11 mouse cellular contexts compared by ENCODE assay signal in the genomic region with DNA sequence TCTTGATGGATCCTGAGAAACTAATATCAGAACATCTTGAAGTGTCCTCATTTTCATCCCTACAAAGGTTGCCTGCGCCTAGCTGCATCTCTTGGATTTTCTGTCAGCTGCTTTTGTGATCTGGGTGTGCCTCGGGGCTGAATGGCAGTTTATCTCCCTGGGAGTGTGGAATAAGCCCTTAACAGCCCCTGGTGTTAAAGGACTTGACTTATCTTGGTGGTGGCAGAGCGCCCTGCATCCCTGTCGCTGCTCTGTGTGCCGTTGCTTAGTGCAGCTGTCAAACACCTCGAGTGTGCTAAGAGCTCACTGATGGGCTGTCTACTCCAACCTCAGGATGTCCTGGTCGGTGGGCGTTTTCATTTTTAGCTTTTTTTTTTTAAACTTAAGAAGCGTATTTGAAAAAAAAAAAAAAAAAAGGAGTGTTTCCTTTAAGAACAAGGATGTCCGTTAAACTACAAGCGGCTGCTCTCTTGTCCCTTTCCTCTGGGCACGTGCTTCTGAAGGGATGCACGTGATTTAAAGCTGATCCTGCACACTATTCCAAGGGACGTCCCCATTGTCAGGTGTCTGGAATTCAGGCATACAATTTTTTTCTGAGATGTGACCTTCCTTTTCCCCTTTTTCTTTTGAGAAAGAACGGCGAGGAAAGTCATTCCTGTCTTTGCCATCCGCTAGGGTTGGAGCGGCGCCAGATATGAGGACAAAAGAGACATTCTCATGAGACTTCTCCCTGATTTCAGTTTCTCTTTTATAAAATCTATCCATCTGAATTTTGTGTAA. TPM values are rescaled to one million over a fixed set of nuclear protein-coding genes. Genes with fewer than 3 reads are reported as not detected.
DNase-seq lines count a peak whose midpoint lies in the region; ATAC-seq and TF ChIP-seq lines count a peak whose summit lies in the region.
"Had no signal": no experiment of that assay in that cellular context is flagged by ENCODE, and none has a peak within 500 bp of the region (broad histone marks: within the 10 kb centered on the region; RNA-seq: fewer than 3 reads in every experiment).

No protein-coding gene starts in this region.

- H3K9ac ChIP-seq in forebrain, embryonic 15.5 days (replicated peaks) = no peak overlapping the region
- H3K9ac ChIP-seq in hindbrain, postnatal 0 days (replicated peaks; ENCODE audit: low read length) = no peak overlapping the region
- no peak overlapping the region for H3K9ac ChIP-seq in intestine, postnatal 0 days (ENCODE audit: low read depth, low read length)
- H3K9ac ChIP-seq: embryonic facial prominence, embryonic 12.5 days; limb, embryonic 15.5 days had no signal

- peak overlapping the region; percentile 25 for H3K4me3 ChIP-seq in forebrain, embryonic 15.5 days
- H3K4me3 ChIP-seq in forebrain, embryonic 10.5 days = no peak overlapping the region
- peak overlapping the region; percentile 10; the same call in 1 of the 2 replicates for H3K4me3 ChIP-seq in hindbrain, postnatal 0 days (ENCODE audit: low read length)
- no peak overlapping the region for H3K4me3 ChIP-seq in intestine, postnatal 0 days (ENCODE audit: low read depth, low read length)
- H3K4me3 ChIP-seq: embryonic facial prominence, embryonic 12.5 days; limb, embryonic 15.5 days had no signal

- peak; percentile 24; the same call in 1 of the 2 replicates for TF ChIP-seq CTCF in hindbrain, postnatal 0 days (IDR thresholded peaks at IDR 0.05; ENCODE audit: low read depth)
- TF ChIP-seq CTCF in intestine, postnatal 0 days (IDR thresholded peaks at IDR 0.05; ENCODE audit: low read depth) = no peak

- no peak overlapping the region for H3K27ac ChIP-seq in forebrain, embryonic 15.5 days (replicated peaks)
- H3K27ac ChIP-seq in forebrain, embryonic 10.5 days = no peak overlapping the region
- H3K27ac ChIP-seq in hindbrain, postnatal 0 days = no peak overlapping the region
- H3K27ac ChIP-seq in intestine, postnatal 0 days (ENCODE audit: low read depth, low read length) = no peak overlapping the region
- H3K27ac ChIP-seq: embryonic facial prominence, embryonic 12.5 days; limb, embryonic 15.5 days had no signal

- H3K4me1 ChIP-seq in forebrain, embryonic 15.5 days = no peaks in the 10 kb centered on the region
- H3K4me1 ChIP-seq in forebrain, embryonic 10.5 days = peaks cover 21% of the 10 kb centered on the region
- no peaks in the 10 kb centered on the region for H3K4me1 ChIP-seq in hindbrain, postnatal 0 days (ENCODE audit: insufficient read depth, low read length)
- no peaks in the 10 kb centered on the region for H3K4me1 ChIP-seq in intestine, postnatal 0 days (replicated peaks; ENCODE audit: control insufficient read depth, insufficient read depth, low read length)
- H3K4me1 ChIP-seq: embryonic facial prominence, embryonic 12.5 days; limb, embryonic 15.5 days had no signal

- peak overlapping the region; percentile 35 for H3K4me2 ChIP-seq in forebrain, embryonic 15.5 days (replicated peaks)
- H3K4me2 ChIP-seq in hindbrain, postnatal 0 days (ENCODE audit: low read depth, low read length) = peak overlapping the region; percentile 46
- H3K4me2 ChIP-seq in intestine, postnatal 0 days (replicated peaks; ENCODE audit: low read depth) = no peak overlapping the region
- H3K4me2 ChIP-seq: embryonic facial prominence, embryonic 12.5 days; limb, embryonic 15.5 days had no signal

- DNase-seq in forebrain, embryonic 10.5 days (ENCODE audit: extremely low spot score, low spot score) = no peak
- peak; percentile 44 for DNase-seq in right cerebral cortex, postnatal 14 days
- no peak for DNase-seq in right cerebral cortex, postnatal 36 days (ENCODE audit: low spot score in 2 of 2)
- DNase-seq in hindbrain, postnatal 0 days (ENCODE audit: low spot score) = peak; percentile 54
- DNase-seq in thymus, postnatal 25 days = no peak
- DNase-seq in thymus, adult 18-20 months = no peak

- H3K36me3 ChIP-seq in forebrain, embryonic 15.5 days = no peaks in the 10 kb centered on the region
- H3K36me3 ChIP-seq in forebrain, embryonic 10.5 days (replicated peaks) = no peaks in the 10 kb centered on the region
- H3K36me3 ChIP-seq in hindbrain, postnatal 0 days (ENCODE audit: insufficient read depth, low read length) = no peaks in the 10 kb centered on the region
- no peaks in the 10 kb centered on the region for H3K36me3 ChIP-seq in intestine, postnatal 0 days (ENCODE audit: control insufficient read depth, insufficient read depth)
- H3K36me3 ChIP-seq: embryonic facial prominence, embryonic 12.5 days; limb, embryonic 15.5 days had no signal

- H3K9me3 ChIP-seq in forebrain, embryonic 15.5 days = no peaks in the 10 kb centered on the region
- H3K9me3 ChIP-seq in forebrain, embryonic 10.5 days = no peaks in the 10 kb centered on the region
- H3K9me3 ChIP-seq in hindbrain, postnatal 0 days (ENCODE audit: low read length) = no peaks in the 10 kb centered on the region
- H3K9me3 ChIP-seq in intestine, postnatal 0 days (ENCODE audit: control insufficient read depth) = no peaks in the 10 kb centered on the region
- H3K9me3 ChIP-seq: embryonic facial prominence, embryonic 12.5 days; limb, embryonic 15.5 days had no signal

- no peaks in the 10 kb centered on the region for H3K27me3 ChIP-seq in forebrain, embryonic 15.5 days
- H3K27me3 ChIP-seq in forebrain, embryonic 10.5 days (ENCODE audit: poor library complexity, severe bottlenecking) = no peaks in the 10 kb centered on the region
- no peaks in the 10 kb centered on the region for H3K27me3 ChIP-seq in hindbrain, postnatal 0 days (ENCODE audit: insufficient read depth, low read length)
- no peaks in the 10 kb centered on the region for H3K27me3 ChIP-seq in intestine, postnatal 0 days (replicated peaks; ENCODE audit: control insufficient read depth, insufficient read depth, low read length)
- H3K27me3 ChIP-seq: embryonic facial prominence, embryonic 12.5 days; limb, embryonic 15.5 days had no signal

- ATAC-seq in forebrain, embryonic 15.5 days (replicated peaks) = no peak
- ATAC-seq in hindbrain, postnatal 0 days = no peak
- ATAC-seq in intestine, postnatal 0 days = no peak

- WGBS in forebrain, embryonic 15.5 days = 45% methylated on average over 19 of the region's 19 CpGs
- 84% methylated on average over 19 of the region's 19 CpGs for WGBS in forebrain, embryonic 10.5 days
- WGBS in hindbrain, postnatal 0 days = 38% methylated on average over 19 of the region's 19 CpGs
- 42% methylated on average over 19 of the region's 19 CpGs for WGBS in intestine, postnatal 0 days

RNA-seq across cellular contexts. Expression of a gene that starts 4.6 kb away (rescaled TPM):
- polyA plus RNA-seq in forebrain, embryonic 15.5 days (2015; fragmentation: Nextera tagmentation; extraction: Ambion mirVana) = not detected in 2 replicates
- not detected in 2 replicates for polyA plus RNA-seq in forebrain, embryonic 10.5 days (2016; fragmentation: Nextera tagmentation; extraction: Ambion mirVana)
- 0.05 TPM in 1 of 2 replicates, not detected in the other for total RNA-seq in hindbrain, postnatal 0 days (2014; rRNA removed)
- not detected in 2 replicates for polyA plus RNA-seq in hindbrain, postnatal 0 days (2015; fragmentation: Nextera tagmentation; extraction: Ambion mirVana)
- not detected in 2 replicates for polyA plus RNA-seq in intestine, postnatal 0 days (2015; fragmentation: Nextera tagmentation; extraction: Ambion mirVana)
- polyA plus RNA-seq: embryonic facial prominence, embryonic 12.5 days; limb, embryonic 15.5 days; small intestine, adult 2 months had no signal

RNA-seq across cellular contexts. Expression of a gene that starts 35.5 kb away (rescaled TPM):
- polyA plus RNA-seq in forebrain, embryonic 15.5 days (2015; fragmentation: Nextera tagmentation; extraction: Ambion mirVana) = 0.27 TPM in 1 of 2 replicates, not detected in the other
- polyA plus RNA-seq in forebrain, embryonic 10.5 days (2016; fragmentation: Nextera tagmentation; extraction: Ambion mirVana) = not detected in 2 replicates
- not detected in 2 replicates for total RNA-seq in hindbrain, postnatal 0 days (2014; rRNA removed)
- 0.63 and 0.86 TPM in 2 replicates for polyA plus RNA-seq in hindbrain, postnatal 0 days (2015; fragmentation: Nextera tagmentation; extraction: Ambion mirVana)
- polyA plus RNA-seq in intestine, postnatal 0 days (2015; fragmentation: Nextera tagmentation; extraction: Ambion mirVana) = 36.9 and 64.4 TPM in 2 replicates

RNA-seq across cellular contexts. Expression of a gene that starts 51.1 kb away (rescaled TPM):
- not detected in 2 replicates for polyA plus RNA-seq in forebrain, embryonic 15.5 days (2015; fragmentation: Nextera tagmentation; extraction: Ambion mirVana)
- not detected in 2 replicates for polyA plus RNA-seq in forebrain, embryonic 10.5 days (2016; fragmentation: Nextera tagmentation; extraction: Ambion mirVana)
- total RNA-seq in hindbrain, postnatal 0 days (2014; rRNA removed) = not detected in 2 replicates
- polyA plus RNA-seq in hindbrain, postnatal 0 days (2015; fragmentation: Nextera tagmentation; extraction: Ambion mirVana) = not detected in 2 replicates
- 7.5 and 59.7 TPM in 2 replicates for polyA plus RNA-seq in intestine, postnatal 0 days (2015; fragmentation: Nextera tagmentation; extraction: Ambion mirVana)
- polyA plus RNA-seq: embryonic facial prominence, embryonic 12.5 days; limb, embryonic 15.5 days had no signal

Comparison
In these comparisons a context has a peak if more than half of its experiments do, and no peak if none do; other contexts are left out.
1. H3K4me3 ChIP-seq: peak in forebrain, embryonic 15.5 days (single experiment) and hindbrain, postnatal 0 days (single experiment); none in forebrain, embryonic 10.5 days (single experiment) and intestine, postnatal 0 days (single experiment).
2. DNase-seq: peak in right cerebral cortex, postnatal 14 days (single experiment) and hindbrain, postnatal 0 days (single experiment); none in forebrain, embryonic 10.5 days (single experiment), right cerebral cortex, postnatal 36 days (0 of 2), thymus, postnatal 25 days (single experiment) and thymus, adult 18-20 months (0 of 2).
3. RNA of a gene that starts 35.5 kb away (polyA plus RNA-seq): 36.9 to 64.4 TPM in intestine, postnatal 0 days; 0.63 to 0.86 TPM in hindbrain, postnatal 0 days, 0.27 TPM in forebrain, embryonic 15.5 days and not detected in forebrain, embryonic 10.5 days; every median in the first group is over 10 times any median in the second.